Mouse (Mus musculus) embryonic fibroblast, embryonic 13.5 days (primary cell): Measurements from ENCODE around the gene Snai3.

Source experiments
- CTCF ChIP-seq: IDR thresholded peaks from 2 replicates; pipeline ENCODE4 v1.5.1; 2011; ENCODE audit warnings: mild to moderate bottlenecking, control low read depth, low read length, moderate library complexity, borderline replicate concordance; ENCODE audit not compliant: insufficient read depth
- POLR2A ChIP-seq: IDR thresholded peaks from 2 replicates; pipeline ENCODE4 v1.6.1; 2011; ENCODE audit warnings: low read depth, mild to moderate bottlenecking, control low read depth, low read length, moderate library complexity

GRCm38 (mm10) chr8:122436586-122437125 is 23.9 kb downstream of the Snai3 start:
- TF ChIP-seq CTCF, result no peak
- no peak for TF ChIP-seq POLR2A
